Mouse (Mus musculus) adrenal gland (tissue): ENCODE results near the gene Tspan31.

ENCODE experiments used
- intact Hi-C: fragments of 180-260 bp; cut with DNase I; formaldehyde crosslinking; loops from one replicate; pipeline ENCODE4 v1.15.1; 2025
- long read RNA-seq, 2 experiments: library from polyadenylated mRNA; unstranded; transcript quantifications; one replicate each; pipeline ENCODE4 v2.0.0; 2020; ENCODE audit warnings: borderline replicate concordance in 1 of 2; ENCODE audit not compliant: insufficient replicate concordance in 1 of 2

The Tspan31 gene
- long read RNA-seq, experiment 1, transcript Tspan31-201 (6 exons, 1,556 nt) = major isoform, 107 of 121 reads
- long read RNA-seq, experiment 1, partial matches to known transcripts = 6 of 121 reads
- long read RNA-seq, experiment 1, other reads (novel, unspliced or antisense) = 8 of 121 reads
- long read RNA-seq, experiment 2, transcript Tspan31-201 (6 exons, 1,556 nt) = major isoform, 163 of 178 reads
- long read RNA-seq, experiment 2, partial matches to known transcripts = 4 of 178 reads
- long read RNA-seq, experiment 2, other reads (novel, unspliced or antisense) = 11 of 178 reads

DNA sequence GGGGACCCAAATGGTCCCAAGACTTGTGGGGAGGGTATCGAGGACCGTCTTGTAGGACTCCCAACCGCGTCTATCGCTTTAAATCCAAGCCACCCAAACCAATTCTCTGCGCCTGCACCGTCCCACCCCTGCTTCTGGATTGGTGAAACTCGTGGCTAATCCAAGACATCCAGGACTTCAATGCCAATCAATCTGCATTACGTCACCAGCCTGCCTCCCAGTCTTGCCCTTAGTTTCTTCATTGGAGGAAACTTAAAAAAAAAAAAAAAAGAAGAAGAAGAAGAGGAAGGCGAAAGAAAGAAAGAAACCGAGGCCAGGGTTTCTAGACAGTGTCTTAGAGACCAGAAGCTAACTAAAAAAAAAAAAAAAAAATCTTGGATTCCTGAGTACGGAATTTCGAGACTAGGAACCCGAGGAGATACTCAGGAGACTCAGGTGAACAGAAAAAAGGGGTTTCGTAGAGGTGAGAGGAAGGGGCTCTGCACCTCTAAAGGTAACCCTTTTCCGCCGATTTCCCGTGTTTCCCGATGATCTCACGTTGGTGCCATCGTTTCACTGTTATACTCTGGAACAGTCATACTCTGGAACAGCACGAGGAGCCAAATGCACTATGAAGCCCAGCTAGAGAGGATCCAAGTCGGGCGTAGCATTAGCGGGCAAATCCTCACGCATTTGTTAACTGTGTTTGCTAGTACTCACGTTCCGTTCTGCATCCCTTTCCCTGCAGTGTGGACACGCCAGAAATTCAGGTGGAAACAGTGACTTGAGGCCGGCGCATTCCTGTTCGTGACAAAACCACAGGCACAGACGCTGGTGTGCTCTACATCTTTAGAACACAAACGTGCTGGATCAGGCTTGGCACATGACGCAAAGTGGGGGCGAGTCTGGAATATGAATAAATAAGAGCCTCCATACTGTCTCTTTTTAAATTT lies at the start of gene Tspan31:
Gene Tspan31 (minus strand): TSS at position 75 of the 932 bp plus-strand sequence.
- intact Hi-C loops = no loop called here

DNA sequence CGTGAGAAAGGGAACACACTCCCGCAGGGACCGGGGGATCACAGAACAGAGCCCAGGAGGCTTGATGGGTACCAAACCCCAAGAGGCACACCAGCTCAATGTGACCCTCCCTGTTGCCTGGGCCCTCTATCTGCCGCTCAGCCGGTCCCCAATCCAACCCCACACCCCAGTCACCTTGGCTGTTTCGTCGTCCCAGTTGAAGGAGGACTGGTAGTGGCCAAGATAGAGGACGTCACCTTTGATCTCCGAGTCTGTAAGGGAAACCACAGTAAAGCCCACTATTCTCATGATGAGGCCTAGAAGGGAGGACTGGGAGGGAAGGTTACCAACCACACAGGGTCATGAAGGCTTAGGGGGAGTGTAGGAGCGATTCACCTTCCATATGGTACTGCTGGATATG lies 49.2 kb upstream of the Tspan31 start:
- intact Hi-C loops = no loop called here

DNA sequence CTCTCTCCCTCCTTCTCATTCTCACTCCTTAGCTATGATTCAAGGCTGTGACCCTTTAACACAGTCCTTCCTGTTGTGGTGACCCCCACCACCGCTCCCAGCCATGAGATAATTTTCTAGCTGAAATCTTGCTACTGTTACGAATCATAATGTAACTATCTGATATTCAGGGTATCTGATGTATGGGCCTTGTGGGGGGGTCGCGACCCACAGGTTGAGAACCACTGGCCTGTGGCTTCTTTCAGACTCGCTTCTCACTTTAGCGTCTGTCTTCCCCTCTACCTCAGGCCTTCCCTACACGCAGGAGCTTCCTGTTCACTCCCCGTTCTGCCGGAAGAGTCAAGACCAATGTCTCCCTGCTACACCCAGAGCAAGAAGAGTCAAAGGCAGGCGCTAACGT lies 48.4 kb upstream of the Tspan31 start:
- intact Hi-C loops = no loop called here

DNA sequence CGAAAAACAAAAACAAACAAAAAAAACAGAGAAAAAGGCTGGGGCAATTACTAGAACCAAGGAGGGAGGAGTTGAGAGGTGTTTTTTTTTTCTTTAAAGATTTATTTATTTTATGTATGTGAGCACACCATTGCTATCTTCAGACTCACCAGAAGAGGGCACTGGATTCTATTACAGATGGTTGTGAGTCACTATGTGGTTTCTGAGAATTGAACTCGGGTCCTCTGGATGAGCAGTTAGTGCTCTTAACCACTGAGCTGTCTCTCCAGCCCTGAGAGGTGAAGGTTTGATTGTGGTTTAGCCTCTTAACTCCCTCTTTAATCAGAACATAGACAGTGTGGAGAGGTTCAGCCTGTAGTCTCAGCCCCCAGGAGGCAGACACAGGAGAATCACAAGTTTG lies 45.0 kb upstream of the Tspan31 start:
- intact Hi-C loops = no loop called here

DNA sequence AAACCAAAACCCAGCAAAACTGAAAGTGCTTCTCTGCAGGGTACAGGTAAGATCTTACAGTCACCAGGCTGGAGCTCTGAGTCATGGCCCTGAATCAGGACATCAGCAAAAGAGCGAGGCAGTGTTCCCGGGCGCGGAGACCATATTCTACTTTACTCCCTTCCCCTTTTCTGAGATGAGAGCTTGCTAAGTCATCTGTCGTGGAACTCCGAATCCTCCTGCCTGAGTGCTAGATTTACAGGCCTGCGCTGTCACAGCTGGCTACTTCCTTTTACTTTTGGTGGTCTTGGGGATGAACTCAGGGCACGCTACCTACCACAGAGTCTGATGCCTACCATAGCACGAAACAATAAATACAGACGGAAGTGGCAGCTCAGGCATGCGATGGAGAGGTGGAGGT lies 44.3 kb upstream of the Tspan31 start:
- intact Hi-C loops = no loop called here

DNA sequence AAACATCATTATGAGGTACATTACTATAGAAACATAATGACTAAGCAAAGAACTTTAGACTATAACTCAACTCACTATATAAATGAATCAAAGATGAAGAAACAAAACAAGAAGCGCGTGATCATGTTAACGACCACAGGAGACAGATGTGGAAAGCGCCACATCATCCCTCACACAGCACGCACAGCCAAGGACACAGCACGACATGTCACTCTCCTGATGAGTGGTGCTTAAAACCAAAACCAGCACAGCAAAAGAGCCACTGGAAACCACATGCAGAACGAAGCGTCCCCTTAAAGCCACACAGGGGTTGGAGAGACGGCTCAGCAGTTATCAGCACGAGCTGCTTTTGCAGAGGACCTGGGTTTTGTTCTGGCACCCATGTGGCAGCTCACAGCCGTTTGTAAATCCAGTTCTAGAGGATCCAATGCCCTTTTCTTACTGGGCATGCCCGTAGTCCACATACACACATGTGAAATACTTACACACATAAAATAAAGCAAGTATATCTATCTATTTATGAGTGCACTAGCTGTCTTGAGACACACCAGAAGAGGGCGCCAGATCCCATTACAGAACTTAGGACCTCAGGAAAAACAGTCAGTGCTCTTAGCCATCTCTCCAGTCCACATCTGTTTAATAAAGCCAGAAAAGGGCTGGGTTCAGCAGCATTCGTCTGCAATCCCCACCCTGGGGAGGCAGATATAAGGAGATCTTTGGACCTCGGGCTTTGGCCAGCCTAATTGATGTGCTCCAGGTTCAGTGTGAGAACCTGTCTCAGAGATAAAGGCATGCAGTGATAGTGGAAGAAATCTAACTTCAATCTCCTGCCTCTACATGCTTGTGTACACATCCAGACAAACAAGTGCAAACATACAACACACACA lies 41.2 kb upstream of the Tspan31 start:
- intact Hi-C loops = no loop called here

DNA sequence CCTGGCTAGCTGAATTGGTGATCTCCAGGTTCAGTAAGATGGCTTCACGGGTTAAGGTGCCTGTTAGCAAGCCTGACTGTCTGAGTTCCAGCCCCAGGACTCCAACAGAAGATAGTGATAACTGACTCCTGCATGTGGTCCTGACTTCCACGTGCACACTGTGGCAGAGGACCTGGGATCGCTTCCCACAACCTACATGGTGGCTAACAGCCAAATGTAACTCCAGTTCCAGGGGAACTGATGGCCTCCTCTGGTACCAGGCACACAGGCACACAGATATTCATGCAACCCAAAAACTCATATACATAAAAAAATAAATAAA lies 38.2 kb upstream of the Tspan31 start:
- intact Hi-C loops = no loop called here

DNA sequence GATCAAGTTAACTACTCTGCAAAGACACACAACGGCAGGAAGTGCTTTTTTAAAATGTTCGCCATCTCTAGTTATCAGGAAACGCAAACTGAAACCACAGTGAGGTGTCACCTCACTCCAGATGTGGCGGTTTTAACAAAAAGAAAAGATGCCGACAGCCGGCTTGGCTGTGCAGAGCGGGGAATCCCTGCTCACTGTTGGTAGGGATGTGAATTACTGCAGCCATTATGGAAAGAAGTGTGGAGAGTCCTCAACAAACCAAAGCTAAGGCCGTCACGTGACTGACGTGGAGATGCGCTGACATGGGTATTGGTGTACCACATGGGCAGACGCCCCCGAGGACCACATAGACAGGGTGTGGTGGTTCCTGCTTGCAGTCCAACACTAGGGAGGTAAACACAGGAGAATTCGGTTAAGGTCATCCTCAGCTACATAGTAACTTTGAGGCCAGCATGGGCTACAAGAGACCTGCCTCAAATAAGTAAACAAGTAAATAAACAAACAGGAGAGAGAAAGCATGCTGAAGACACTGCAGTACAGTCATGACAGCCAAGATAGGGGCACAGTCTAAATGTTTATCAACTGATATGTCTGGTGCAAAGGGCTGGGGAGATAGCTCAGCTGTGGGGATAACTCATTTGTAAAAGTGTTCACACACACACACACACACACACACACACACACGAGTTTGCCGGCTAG lies 37.6 kb upstream of the Tspan31 start:
- intact Hi-C loops = no loop called here

DNA sequence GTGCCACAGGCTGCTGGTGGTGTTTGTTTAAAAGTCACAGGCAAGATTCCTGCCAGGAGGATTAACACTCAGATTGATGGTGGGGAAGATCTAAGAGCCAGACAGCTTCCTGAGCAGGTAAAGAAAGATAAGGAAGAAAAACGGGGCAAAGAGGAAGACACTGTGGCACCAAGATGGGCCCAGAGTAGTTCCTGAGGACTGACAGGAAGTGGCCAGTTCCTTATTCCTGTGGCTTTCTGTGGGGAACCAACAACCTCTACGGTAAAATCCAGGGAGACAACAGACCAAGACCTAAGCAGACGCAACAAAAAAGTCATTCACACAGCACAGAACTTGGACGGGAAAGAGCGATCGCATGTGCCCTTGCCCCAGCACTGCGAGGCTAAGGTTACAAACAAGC lies 33.6 kb upstream of the Tspan31 start:
- intact Hi-C loops = no loop called here

DNA sequence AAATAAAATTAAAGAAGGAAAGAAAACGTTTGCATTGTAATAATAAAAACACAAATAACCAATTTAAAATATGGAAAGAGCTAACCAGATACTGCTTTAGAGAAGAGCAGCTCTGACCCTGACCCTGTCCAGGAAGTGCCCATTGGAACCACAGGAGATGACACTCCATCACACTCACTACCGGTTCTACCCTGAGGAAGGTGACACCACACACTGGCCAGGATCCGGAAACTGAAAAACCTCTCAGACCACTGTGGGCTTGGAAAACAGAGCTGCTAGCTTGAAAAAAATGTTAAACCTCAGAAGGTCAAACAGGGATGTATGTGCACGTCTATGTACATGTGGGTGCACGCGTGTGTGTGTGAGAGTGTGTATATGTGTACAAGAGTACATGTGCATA lies 31.1 kb upstream of the Tspan31 start:
- intact Hi-C loops = no loop called here

DNA sequence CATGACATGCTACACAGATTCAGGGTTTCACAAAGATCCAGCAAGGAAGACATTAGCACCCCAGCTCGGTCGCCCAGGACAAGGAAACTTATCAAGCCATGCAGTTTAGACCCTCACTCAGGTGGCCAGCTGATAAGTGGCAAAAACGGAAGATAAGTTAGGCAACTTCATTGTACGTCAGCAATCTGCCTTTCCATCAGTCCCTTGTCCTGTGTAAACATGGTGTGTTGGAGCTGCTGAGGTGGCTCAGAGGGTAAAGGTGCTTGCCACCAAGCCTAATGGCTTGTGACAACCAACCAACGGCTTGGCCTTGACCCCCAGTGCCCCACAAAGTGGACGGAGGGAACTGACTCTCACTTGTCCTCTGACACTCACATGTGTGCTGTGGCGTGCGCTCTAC lies 30.4 kb upstream of the Tspan31 start:
- intact Hi-C loops = no loop called here

DNA sequence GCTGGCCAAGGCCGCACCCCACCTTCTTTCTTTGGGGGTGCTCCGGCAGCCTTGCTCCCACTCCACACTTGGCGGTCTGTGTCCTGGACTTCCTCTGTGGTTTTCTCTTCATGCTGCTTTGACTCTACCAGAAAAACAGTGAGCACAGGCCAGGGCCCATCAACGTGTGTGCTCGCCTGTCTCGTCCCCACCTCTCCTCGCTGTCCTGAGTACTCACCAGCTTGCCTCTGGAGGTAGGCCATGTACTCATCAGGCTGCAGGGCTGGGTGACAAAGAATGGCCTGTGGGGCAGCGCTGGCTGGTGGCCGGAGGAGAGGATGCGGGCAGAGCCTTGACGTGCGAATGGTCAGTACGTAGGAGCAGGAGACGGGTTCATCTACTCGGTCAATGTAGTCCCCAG lies 29.8 kb upstream of the Tspan31 start:
- intact Hi-C loops = no loop called here

DNA sequence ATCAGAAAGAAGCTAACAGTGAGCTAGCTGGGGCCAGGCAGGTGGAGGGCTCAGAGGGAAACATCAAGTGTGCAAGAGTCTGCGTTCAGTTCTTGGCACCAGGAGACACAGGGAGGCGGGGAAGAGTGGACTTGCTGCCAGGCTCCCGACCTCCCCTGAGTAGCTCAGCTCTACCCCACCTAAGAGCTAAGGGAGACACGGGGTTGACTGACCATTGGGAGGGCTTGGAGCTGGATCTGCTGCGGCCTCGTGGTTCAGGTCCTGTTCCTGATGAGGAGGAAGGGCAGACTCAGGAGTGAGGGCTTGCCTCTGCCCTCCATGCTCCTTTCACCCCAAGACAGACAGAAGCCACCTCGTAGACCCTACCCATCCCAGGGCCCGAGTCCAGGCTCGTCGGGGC lies 29.1 kb upstream of the Tspan31 start:
- intact Hi-C loops = no loop called here

DNA sequence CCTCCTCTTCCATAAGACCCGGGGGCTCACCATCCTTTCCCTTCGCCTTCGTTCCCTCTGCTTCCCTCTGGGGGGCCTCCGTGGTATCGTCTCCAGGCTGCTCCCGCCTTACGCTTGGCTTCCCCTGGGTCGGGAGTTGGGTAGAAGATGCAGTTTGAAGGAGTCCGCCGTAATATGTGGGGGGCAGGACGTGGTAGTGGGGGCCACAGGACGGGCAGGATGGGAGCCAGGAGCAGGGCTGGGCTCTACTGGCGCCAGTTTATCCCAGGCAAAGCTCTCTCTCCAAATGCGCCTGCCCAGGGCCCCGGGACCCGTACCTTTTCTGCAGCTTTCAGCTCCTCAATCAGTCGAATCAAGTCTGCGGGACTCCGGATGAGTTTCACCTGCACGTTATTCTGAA lies 28.4 kb upstream of the Tspan31 start:
- intact Hi-C loops = no loop called here

DNA sequence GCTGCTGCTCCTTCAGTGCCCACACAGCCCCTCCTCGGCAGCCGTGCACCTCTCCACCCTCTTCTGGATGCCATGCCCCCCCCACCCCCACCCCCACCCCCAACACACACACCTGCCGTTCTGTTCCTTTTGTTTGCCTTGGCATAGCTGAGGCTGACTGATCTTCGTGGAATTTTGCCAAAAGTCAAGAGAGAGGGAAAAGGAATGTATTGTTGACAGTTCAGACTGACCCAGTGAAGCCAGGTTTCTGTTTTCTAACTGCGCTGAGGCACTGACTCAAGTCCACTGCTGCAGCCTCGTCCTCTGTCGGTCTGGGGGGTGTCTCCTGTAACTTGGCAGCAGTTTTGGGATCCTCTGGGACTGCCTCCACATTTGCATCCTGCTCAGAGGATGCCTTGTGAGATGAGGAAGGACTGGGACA lies 24.3 kb upstream of the Tspan31 start:
- intact Hi-C loops = no loop called here

DNA sequence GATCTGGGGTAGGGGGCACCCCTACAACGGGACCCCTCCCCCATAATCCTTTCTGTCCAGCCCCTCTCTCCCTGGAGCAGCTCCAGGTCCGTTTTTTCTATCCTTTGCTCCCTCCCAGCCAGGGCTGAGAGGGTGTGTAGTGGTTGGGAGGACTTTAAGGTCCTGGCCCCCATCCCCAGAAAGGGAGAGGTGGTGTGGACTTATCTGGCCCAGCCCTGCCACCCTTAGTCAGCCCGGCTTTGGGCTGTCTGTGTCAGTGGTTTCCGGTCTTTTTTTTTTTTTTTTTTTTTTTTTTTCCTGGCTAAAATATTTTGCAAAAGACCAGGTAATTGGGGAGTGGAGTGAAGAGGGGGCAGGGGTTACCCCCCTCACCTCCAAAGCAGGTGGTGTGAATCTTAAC lies 22.7 kb upstream of the Tspan31 start:
- intact Hi-C loops = no loop called here

DNA sequence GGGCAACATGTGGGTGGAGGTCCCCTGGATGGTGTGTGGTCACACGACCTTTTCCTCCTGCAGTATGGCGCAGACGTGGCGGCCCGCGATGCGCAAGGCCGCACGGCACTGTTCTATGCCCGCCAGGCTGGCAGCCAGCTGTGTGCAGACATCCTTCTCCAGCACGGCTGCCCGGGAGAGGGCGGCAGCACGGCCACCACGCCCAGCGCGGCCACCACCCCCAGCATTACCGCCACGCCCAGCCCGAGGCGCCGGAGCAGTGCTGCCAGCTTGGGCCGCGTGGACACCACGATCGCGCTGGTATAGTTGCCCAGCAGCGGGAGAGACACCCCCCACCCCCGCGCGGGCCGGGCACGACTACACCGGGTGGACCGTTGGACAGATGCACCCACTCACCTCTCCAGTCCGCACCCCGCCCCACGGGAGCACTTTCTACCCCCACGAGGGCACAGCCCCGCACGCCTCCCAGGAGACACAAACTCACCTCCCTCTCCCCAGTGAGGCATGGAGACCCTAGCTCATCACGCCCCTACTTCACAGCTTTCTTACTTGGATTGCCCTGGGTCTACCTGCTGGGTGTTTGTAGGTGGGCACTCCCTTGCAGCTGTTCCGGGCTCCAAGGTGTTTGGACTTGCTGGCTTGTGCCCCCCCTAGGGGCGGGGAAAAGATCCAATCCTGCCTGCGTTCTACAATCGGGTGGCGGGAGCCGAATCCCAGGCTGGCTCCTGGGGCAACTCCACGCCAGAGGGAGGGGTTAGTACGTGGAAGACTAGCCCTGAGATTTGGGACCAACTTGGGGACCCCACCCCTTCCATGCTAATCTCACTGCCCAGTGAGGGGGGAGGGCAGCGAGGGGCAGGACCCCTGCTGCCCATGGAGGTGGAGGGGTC lies 21.7 kb upstream of the Tspan31 start:
- intact Hi-C loops = no loop called here

DNA sequence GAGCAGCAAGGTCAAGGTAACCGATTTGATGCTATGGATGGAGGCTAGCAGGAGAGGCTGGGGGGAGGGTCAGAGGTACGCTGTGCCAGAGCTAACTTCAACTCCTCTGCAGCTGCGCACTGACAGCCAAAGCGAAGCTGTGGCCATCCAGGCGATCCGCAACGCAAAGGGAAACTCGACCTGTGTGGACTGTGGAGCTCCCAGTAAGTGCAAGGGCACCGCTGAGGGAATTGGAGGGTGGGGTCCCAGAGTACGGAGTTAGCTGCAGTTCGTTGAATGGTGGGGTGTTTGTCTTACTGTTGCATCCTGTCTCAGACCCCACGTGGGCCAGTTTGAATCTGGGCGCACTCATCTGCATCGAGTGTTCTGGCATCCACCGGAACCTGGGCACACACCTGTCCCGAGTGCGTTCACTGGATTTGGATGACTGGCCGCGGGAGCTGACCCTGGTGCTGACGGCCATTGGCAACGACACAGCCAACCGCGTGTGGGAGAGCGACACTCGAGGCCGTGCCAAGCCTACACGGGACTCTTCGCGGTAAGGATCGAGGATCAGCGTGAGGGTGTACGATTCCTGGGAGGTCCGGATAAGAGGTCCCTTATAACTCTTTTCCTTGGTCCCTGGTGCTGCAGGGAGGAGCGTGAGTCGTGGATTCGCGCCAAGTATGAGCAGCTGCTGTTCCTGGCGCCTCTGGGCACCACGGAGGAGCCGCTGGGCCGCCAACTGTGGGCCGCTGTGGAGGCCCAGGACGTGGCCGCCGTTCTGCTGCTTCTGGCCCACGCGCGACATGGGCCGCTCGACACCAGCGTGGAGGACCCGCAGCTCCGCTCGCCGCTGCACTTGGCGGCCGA lies 20.7 kb upstream of the Tspan31 start:
- intact Hi-C loops = no loop called here

DNA sequence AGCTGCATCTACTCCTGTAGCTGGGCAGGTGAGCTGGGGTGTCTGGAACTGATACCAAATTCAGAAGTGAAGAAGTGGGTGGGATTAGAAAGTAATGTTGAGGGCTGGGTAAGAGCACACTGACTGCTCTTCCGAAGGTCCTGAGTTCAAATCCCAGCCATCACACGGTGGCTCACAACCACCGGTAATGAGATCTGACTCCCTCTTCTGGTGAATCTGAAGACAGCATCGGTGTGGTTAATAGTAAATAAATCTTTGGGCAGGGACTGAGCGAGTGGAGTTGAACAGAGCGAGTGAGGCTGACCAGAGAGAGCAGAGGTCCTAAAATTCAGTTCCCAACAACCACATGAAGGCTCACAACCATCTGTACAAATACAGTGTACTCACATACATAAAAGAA lies 15.6 kb upstream of the Tspan31 start:
- intact Hi-C loops = no loop called here
